In genomic region chr7:45361243-45361804, GRCm38 (mm10) we compare ENCODE assay signal across 8 mouse cellular contexts. TPM values are rescaled to one million over a fixed set of nuclear protein-coding genes. Genes with fewer than 3 reads are reported as not detected.
DNase-seq lines count a peak whose midpoint lies in the region; ATAC-seq and TF ChIP-seq lines count a peak whose summit lies in the region.

No protein-coding gene starts in this region.

- H3K27ac ChIP-seq in embryonic facial prominence, embryonic 14.5 days (replicated peaks; ENCODE audit: low read depth, low read length): no peak overlapping the region
- no peak overlapping the region for H3K27ac ChIP-seq in heart, postnatal 0 days (ENCODE audit: low read depth)
- H3K27ac ChIP-seq in liver, embryonic 15.5 days (replicated peaks): no peak overlapping the region
- H3K27ac ChIP-seq in neural tube, embryonic 11.5 days (ENCODE audit: low read depth, low read length): no peak overlapping the region
- no peak overlapping the region for H3K27ac ChIP-seq in stomach, embryonic 16.5 days (ENCODE audit: low read length)

- peak overlapping the region; percentile 63 for H3K9ac ChIP-seq in embryonic facial prominence, embryonic 14.5 days (ENCODE audit: low read depth, low read length)
- H3K9ac ChIP-seq in heart, postnatal 0 days (replicated peaks; ENCODE audit: low read depth, low read length): no peak overlapping the region
- H3K9ac ChIP-seq in liver, embryonic 15.5 days: no peak overlapping the region
- H3K9ac ChIP-seq in neural tube, embryonic 11.5 days (ENCODE audit: low read length): peak overlapping the region; percentile 56
- peak overlapping the region; percentile 69 for H3K9ac ChIP-seq in stomach, embryonic 16.5 days (ENCODE audit: low read length)

- H3K9me3 ChIP-seq in embryonic facial prominence, embryonic 14.5 days (ENCODE audit: control insufficient read depth, low read length): no peaks in the 10 kb centered on the region
- H3K9me3 ChIP-seq in heart, postnatal 0 days (replicated peaks; ENCODE audit: control insufficient read depth, low read length): no peaks in the 10 kb centered on the region
- no peaks in the 10 kb centered on the region for H3K9me3 ChIP-seq in liver, embryonic 15.5 days (replicated peaks)
- H3K9me3 ChIP-seq in neural tube, embryonic 11.5 days (ENCODE audit: control insufficient read depth, low read length): no peaks in the 10 kb centered on the region
- H3K9me3 ChIP-seq in stomach, embryonic 16.5 days (replicated peaks; ENCODE audit: control insufficient read depth, low read length): no peaks in the 10 kb centered on the region

- peak overlapping the region; percentile 47 for H3K4me3 ChIP-seq in embryonic facial prominence, embryonic 14.5 days (ENCODE audit: low read depth, low read length)
- peak overlapping the region; percentile 30 for H3K4me3 ChIP-seq in heart, postnatal 0 days (ENCODE audit: low read depth, low read length)
- peak overlapping the region; percentile 41 for H3K4me3 ChIP-seq in liver, embryonic 15.5 days (replicated peaks)
- peak overlapping the region; percentile 35 for H3K4me3 ChIP-seq in neural tube, embryonic 11.5 days (ENCODE audit: low read depth, low read length)
- peak overlapping the region; percentile 46 for H3K4me3 ChIP-seq in stomach, embryonic 16.5 days (replicated peaks; ENCODE audit: low read length)

- peaks cover 14% of the 10 kb centered on the region; the same call in 1 of the 2 replicates for H3K4me1 ChIP-seq in embryonic facial prominence, embryonic 14.5 days (ENCODE audit: control insufficient read depth, insufficient read depth, low read length)
- peaks cover 10% of the 10 kb centered on the region; the same call in 1 of the 2 replicates for H3K4me1 ChIP-seq in heart, postnatal 0 days (ENCODE audit: control insufficient read depth, insufficient read depth)
- H3K4me1 ChIP-seq in liver, embryonic 15.5 days (replicated peaks): peaks cover 24% of the 10 kb centered on the region
- H3K4me1 ChIP-seq in neural tube, embryonic 11.5 days (ENCODE audit: control insufficient read depth, insufficient read depth, low read length): no peaks in the 10 kb centered on the region
- H3K4me1 ChIP-seq in stomach, embryonic 16.5 days (ENCODE audit: control insufficient read depth, insufficient read depth, low read length): peaks cover 9% of the 10 kb centered on the region; the same call in 1 of the 2 replicates

- under 1% methylated on average over 43 of the region's 43 CpGs for WGBS in embryonic facial prominence, embryonic 14.5 days
- 1% methylated on average over 43 of the region's 43 CpGs for WGBS in heart, postnatal 0 days
- under 1% methylated on average over 43 of the region's 43 CpGs for WGBS in liver, embryonic 15.5 days (ENCODE audit: insufficient replicate concordance)
- WGBS in neural tube, embryonic 11.5 days: under 1% methylated on average over 43 of the region's 43 CpGs
- under 1% methylated on average over 43 of the region's 43 CpGs for WGBS in stomach, embryonic 16.5 days

- no peak for TF ChIP-seq CTCF in heart, postnatal 0 days (IDR thresholded peaks at IDR 0.05; ENCODE audit: low read depth)

- H3K27me3 ChIP-seq in embryonic facial prominence, embryonic 14.5 days (replicated peaks; ENCODE audit: control insufficient read depth, insufficient read depth, low read length): peaks cover 49% of the 10 kb centered on the region
- H3K27me3 ChIP-seq in heart, postnatal 0 days (ENCODE audit: control insufficient read depth, insufficient read depth, low read length): peaks cover 66% of the 10 kb centered on the region
- H3K27me3 ChIP-seq in liver, embryonic 15.5 days: peaks cover 92% of the 10 kb centered on the region
- peaks cover 12% of the 10 kb centered on the region for H3K27me3 ChIP-seq in neural tube, embryonic 11.5 days (ENCODE audit: control insufficient read depth, insufficient read depth, low read length)
- H3K27me3 ChIP-seq in stomach, embryonic 16.5 days (ENCODE audit: control insufficient read depth, insufficient read depth, low read length): peaks cover 20% of the 10 kb centered on the region

- ATAC-seq in embryonic facial prominence, embryonic 14.5 days (ENCODE audit: low read depth): peak; percentile 87
- peak; percentile 77 for ATAC-seq in heart, postnatal 0 days (ENCODE audit: insufficient read depth, low read depth)
- peak; percentile 61 for ATAC-seq in liver, embryonic 15.5 days (ENCODE audit: insufficient read depth)
- peak; percentile 84 for ATAC-seq in neural tube, embryonic 11.5 days (ENCODE audit: insufficient read depth, low FRiP score, low TSS enrichment)
- peak; percentile 83 for ATAC-seq in stomach, embryonic 16.5 days (ENCODE audit: insufficient read depth, low FRiP score)

- peak; percentile 82 for DNase-seq in urinary bladder, postnatal 14 days (ENCODE audit: low spot score)
- no peak for DNase-seq in urinary bladder, postnatal 10 days (ENCODE audit: low spot score)
- DNase-seq in embryonic facial prominence, embryonic 14.5 days (ENCODE audit: low spot score): peak; percentile 93
- peak; percentile 38 for DNase-seq in heart, postnatal 0 days (ENCODE audit: low spot score)
- peak; percentile 59 to 76 for DNase-seq in kidney, postnatal 36 days
- peak; percentile 92 for DNase-seq in neural tube, embryonic 11.5 days (ENCODE audit: low spot score)

- no peak for TF ChIP-seq EP300 in heart, postnatal 0 days (IDR thresholded peaks at IDR 0.05; ENCODE audit: low read depth)

- H3K36me3 ChIP-seq in embryonic facial prominence, embryonic 14.5 days (ENCODE audit: control insufficient read depth, insufficient read depth, low read length): no peaks in the 10 kb centered on the region
- H3K36me3 ChIP-seq in heart, postnatal 0 days (replicated peaks; ENCODE audit: control insufficient read depth, insufficient read depth, low read length): no peaks in the 10 kb centered on the region
- no peaks in the 10 kb centered on the region for H3K36me3 ChIP-seq in liver, embryonic 15.5 days (replicated peaks)
- peaks cover 2% of the 10 kb centered on the region; the same call in 1 of the 2 replicates for H3K36me3 ChIP-seq in neural tube, embryonic 11.5 days (ENCODE audit: control insufficient read depth, insufficient read depth, low read length)
- H3K36me3 ChIP-seq in stomach, embryonic 16.5 days (ENCODE audit: control insufficient read depth, insufficient read depth, low read length): no peaks in the 10 kb centered on the region

- H3K4me2 ChIP-seq in embryonic facial prominence, embryonic 14.5 days (ENCODE audit: low read depth, low read length): peak overlapping the region; percentile 82
- H3K4me2 ChIP-seq in heart, postnatal 0 days (ENCODE audit: low read depth, low read length): peak overlapping the region; percentile 50
- H3K4me2 ChIP-seq in liver, embryonic 15.5 days: peak overlapping the region; percentile 68
- peak overlapping the region; percentile 54 for H3K4me2 ChIP-seq in neural tube, embryonic 11.5 days (ENCODE audit: low read depth)
- peak overlapping the region; percentile 77 for H3K4me2 ChIP-seq in stomach, embryonic 16.5 days (ENCODE audit: low read depth, low read length)

RNA-seq across cellular contexts. Expression of gene Ppfia3, which starts 5.5 kb away (rescaled TPM):
- 4.8 and 6.9 TPM in 2 replicates for polyA plus RNA-seq in embryonic facial prominence, embryonic 14.5 days (2014; fragmentation: Nextera tagmentation; extraction: Ambion mirVana)
- total RNA-seq in heart, postnatal 0 days (2014; rRNA removed; ENCODE audit: low replicate concordance): 0.15 and 1.8 TPM in 2 replicates
- 0.58 and 0.68 TPM in 2 replicates for polyA plus RNA-seq in heart, postnatal 0 days (2015; fragmentation: Nextera tagmentation; extraction: Ambion mirVana)
- 0.09 and 0.14 TPM in 2 replicates for polyA plus RNA-seq in liver, embryonic 15.5 days (2015; fragmentation: Nextera tagmentation; extraction: Ambion mirVana)
- 11.9 and 12.1 TPM in 2 replicates for polyA plus RNA-seq in neural tube, embryonic 11.5 days (2014; fragmentation: Nextera tagmentation; extraction: Ambion mirVana)
- 5.5 and 6.3 TPM in 2 replicates for polyA plus RNA-seq in stomach, embryonic 16.5 days (2015; fragmentation: Nextera tagmentation; extraction: Ambion mirVana)

RNA-seq across cellular contexts. Expression of gene Lin7b, which starts 9.1 kb away (rescaled TPM):
- polyA plus RNA-seq in embryonic facial prominence, embryonic 14.5 days (2014; fragmentation: Nextera tagmentation; extraction: Ambion mirVana): 2.4 TPM in 2 replicates
- total RNA-seq in heart, postnatal 0 days (2014; rRNA removed; ENCODE audit: low replicate concordance): 0.46 TPM in 1 of 2 replicates, not detected in the other
- 2.2 and 2.3 TPM in 2 replicates for polyA plus RNA-seq in heart, postnatal 0 days (2015; fragmentation: Nextera tagmentation; extraction: Ambion mirVana)
- polyA plus RNA-seq in liver, embryonic 15.5 days (2015; fragmentation: Nextera tagmentation; extraction: Ambion mirVana): not detected in 2 replicates
- polyA plus RNA-seq in neural tube, embryonic 11.5 days (2014; fragmentation: Nextera tagmentation; extraction: Ambion mirVana): 1.6 and 3.4 TPM in 2 replicates
- polyA plus RNA-seq in stomach, embryonic 16.5 days (2015; fragmentation: Nextera tagmentation; extraction: Ambion mirVana): 4.6 and 5.5 TPM in 2 replicates

RNA-seq across cellular contexts. Expression of gene Hrc, which starts 26.2 kb away (rescaled TPM):
- 11.0 and 15.8 TPM in 2 replicates for polyA plus RNA-seq in embryonic facial prominence, embryonic 14.5 days (2014; fragmentation: Nextera tagmentation; extraction: Ambion mirVana)
- 38.8 and 39.7 TPM in 2 replicates for total RNA-seq in heart, postnatal 0 days (2014; rRNA removed; ENCODE audit: low replicate concordance)
- polyA plus RNA-seq in heart, postnatal 0 days (2015; fragmentation: Nextera tagmentation; extraction: Ambion mirVana): 43.8 and 45.9 TPM in 2 replicates
- 0.31 and 0.54 TPM in 2 replicates for polyA plus RNA-seq in liver, embryonic 15.5 days (2015; fragmentation: Nextera tagmentation; extraction: Ambion mirVana)
- polyA plus RNA-seq in neural tube, embryonic 11.5 days (2014; fragmentation: Nextera tagmentation; extraction: Ambion mirVana): 0.87 and 1.1 TPM in 2 replicates
- polyA plus RNA-seq in stomach, embryonic 16.5 days (2015; fragmentation: Nextera tagmentation; extraction: Ambion mirVana): 1.0 and 3.1 TPM in 2 replicates

RNA-seq across cellular contexts. Expression of gene Trpm4, which starts 27.7 kb away (rescaled TPM):
- 16.6 and 18.2 TPM in 2 replicates for polyA plus RNA-seq in embryonic facial prominence, embryonic 14.5 days (2014; fragmentation: Nextera tagmentation; extraction: Ambion mirVana)
- total RNA-seq in heart, postnatal 0 days (2014; rRNA removed; ENCODE audit: low replicate concordance): 15.8 and 44.0 TPM in 2 replicates
- polyA plus RNA-seq in heart, postnatal 0 days (2015; fragmentation: Nextera tagmentation; extraction: Ambion mirVana): 14.2 and 15.2 TPM in 2 replicates
- 1.3 and 1.5 TPM in 2 replicates for polyA plus RNA-seq in liver, embryonic 15.5 days (2015; fragmentation: Nextera tagmentation; extraction: Ambion mirVana)
- 6.5 and 8.6 TPM in 2 replicates for polyA plus RNA-seq in neural tube, embryonic 11.5 days (2014; fragmentation: Nextera tagmentation; extraction: Ambion mirVana)
- 30.1 and 32.2 TPM in 2 replicates for polyA plus RNA-seq in stomach, embryonic 16.5 days (2015; fragmentation: Nextera tagmentation; extraction: Ambion mirVana)

RNA-seq across cellular contexts. Expression of gene Snrnp70, which starts 34.2 kb away (rescaled TPM):
- 56.5 and 61.1 TPM in 2 replicates for polyA plus RNA-seq in embryonic facial prominence, embryonic 14.5 days (2014; fragmentation: Nextera tagmentation; extraction: Ambion mirVana)
- total RNA-seq in heart, postnatal 0 days (2014; rRNA removed; ENCODE audit: low replicate concordance): 141 and 162 TPM in 2 replicates
- 79.7 and 80.3 TPM in 2 replicates for polyA plus RNA-seq in heart, postnatal 0 days (2015; fragmentation: Nextera tagmentation; extraction: Ambion mirVana)
- polyA plus RNA-seq in liver, embryonic 15.5 days (2015; fragmentation: Nextera tagmentation; extraction: Ambion mirVana): 77.8 and 86.3 TPM in 2 replicates
- polyA plus RNA-seq in neural tube, embryonic 11.5 days (2014; fragmentation: Nextera tagmentation; extraction: Ambion mirVana): 66.4 and 74.1 TPM in 2 replicates
- 150 and 162 TPM in 2 replicates for polyA plus RNA-seq in stomach, embryonic 16.5 days (2015; fragmentation: Nextera tagmentation; extraction: Ambion mirVana)

Comparison
In these comparisons a context has a peak if more than half of its experiments do, and no peak if none do; other contexts are left out.
1. H3K9ac ChIP-seq: peak in embryonic facial prominence, embryonic 14.5 days (single experiment), neural tube, embryonic 11.5 days (single experiment) and stomach, embryonic 16.5 days (single experiment); none in heart, postnatal 0 days (single experiment) and liver, embryonic 15.5 days (single experiment).
2. Peak in every context shown above with its lines, with median percentiles within 50 percentile points of each other: ATAC-seq, H3K4me2 ChIP-seq and H3K4me3 ChIP-seq.